Mouse (Mus musculus) MEL (cell line): Measurements from ENCODE around the gene Sema3c.
A peak's percentile ranks its signal among the peaks of the same experiment; 100 is the strongest.
"Not testable (repeated sequence)": the region's sequence is repeated elsewhere in the genome, so short reads cannot be mapped to it uniquely, and the experiment has no call there.

Source experiments
- CHD1 ChIP-seq: IDR thresholded peaks from 2 replicates; pipeline ENCODE4 v1.6.1; 2012; ENCODE audit warnings: low read depth, mild to moderate bottlenecking, inconsistent platforms, low read length, improper control_type of control experiment
- CTCF ChIP-seq, 3 experiments: IDR thresholded peaks in 2 of 3; conservative IDR thresholded peaks in 1 of 3; 2 replicates each; pipeline ENCODE4 v1.5.1; 2011 to 2012; ENCODE audit warnings: low read length in 3 of 3, low read depth in 2 of 3, mild to moderate bottlenecking in 2 of 3, improper control_type of control experiment in 1 of 3, inconsistent platforms in 1 of 3, mixed read lengths in 1 of 3, moderate library complexity in 1 of 3; ENCODE audit not compliant: control insufficient read depth in 1 of 3, insufficient read depth in 1 of 3, poor library complexity in 1 of 3, severe bottlenecking in 1 of 3
- ELF1 ChIP-seq: IDR thresholded peaks from 2 replicates; pipeline ENCODE4 v1.6.1; 2014; ENCODE audit warnings: low read depth, mild to moderate bottlenecking, inconsistent platforms, low read length, improper control_type of control experiment, moderate library complexity
- EP300 ChIP-seq, 2 experiments: IDR thresholded peaks; 2 replicates each; pipeline ENCODE4 v1.6.1; 2011; ENCODE audit warnings: improper control_type of control experiment in 2 of 2, low read length in 2 of 2, low read depth in 1 of 2, mild to moderate bottlenecking in 1 of 2
- MAZ ChIP-seq: IDR thresholded peaks from 2 replicates; pipeline ENCODE4 v1.6.1; 2012; ENCODE audit warnings: low read depth, mild to moderate bottlenecking, inconsistent platforms, low read length, improper control_type of control experiment
- MEF2A ChIP-seq: IDR thresholded peaks from 2 replicates; pipeline ENCODE4 v1.6.1; 2014; ENCODE audit warnings: low read depth, mild to moderate bottlenecking, inconsistent platforms, low read length, improper control_type of control experiment; ENCODE audit not compliant: poor library complexity, insufficient replicate concordance, severe bottlenecking; ENCODE audit errors: extremely low read depth
- POLR2A ChIP-seq, 2 experiments: IDR thresholded peaks; 2 replicates each; pipeline ENCODE4 v1.6.1; 2011 to 2012; ENCODE audit warnings: low read length in 2 of 2, mild to moderate bottlenecking in 2 of 2, control low read depth in 1 of 2, improper control_type of control experiment in 1 of 2, low read depth in 1 of 2, moderate library complexity in 1 of 2; ENCODE audit not compliant: control insufficient read depth in 1 of 2, insufficient read depth in 1 of 2, poor library complexity in 1 of 2
- POLR2AphosphoS5 ChIP-seq: IDR thresholded peaks from 2 replicates; pipeline ENCODE4 v1.6.1; 2012; ENCODE audit warnings: low read depth, borderline replicate concordance, mild to moderate bottlenecking, inconsistent platforms, low read length, moderate library complexity, mixed read lengths
- TAL1 ChIP-seq: IDR thresholded peaks from 2 replicates; pipeline ENCODE4 v1.6.1; 2012; ENCODE audit warnings: mild to moderate bottlenecking, inconsistent platforms, low read length, moderate library complexity, mixed read lengths
- ZC3H11A ChIP-seq: IDR thresholded peaks from 2 replicates; pipeline ENCODE4 v1.6.1; 2012; ENCODE audit warnings: low read depth, mild to moderate bottlenecking, inconsistent platforms, low read length, improper control_type of control experiment
- ZNF384 ChIP-seq: IDR thresholded peaks from 2 replicates; pipeline ENCODE4 v1.6.1; 2012; ENCODE audit warnings: low read depth, mild to moderate bottlenecking, inconsistent platforms, low read length, improper control_type of control experiment

- TF ChIP-seq MAZ; ZC3H11A; MEF2A; CHD1; TAL1; ZNF384; CTCF (IDR thresholded peaks at IDR 0.05 in 2 of 3, conservative IDR thresholded peaks at IDR 0.05 in 1 of 3; ENCODE audit: control insufficient read depth in 1 of 3, insufficient read depth in 1 of 3, low read depth in 2 of 3, low read length in 3 of 3, poor library complexity in 1 of 3, severe bottlenecking in 1 of 3); POLR2A (IDR thresholded peaks at IDR 0.05; ENCODE audit: control insufficient read depth in 1 of 2, insufficient read depth in 1 of 2, low read depth in 1 of 2, low read length in 2 of 2, poor library complexity in 1 of 2); POLR2AphosphoS5; ELF1: not testable (repeated sequence)
- peak in 1 of 2 experiments; percentile 63; a peak in 2 of 4 replicates for TF ChIP-seq EP300 (IDR thresholded peaks at IDR 0.05; ENCODE audit: low read depth in 1 of 2, low read length in 2 of 2)
Observed at GRCm38 (mm10) chr5:17531165-17531564, 42.9 kb upstream of the Sema3c start.
